ENCODE assay signal across 8 mouse cellular contexts in the genomic region with DNA sequence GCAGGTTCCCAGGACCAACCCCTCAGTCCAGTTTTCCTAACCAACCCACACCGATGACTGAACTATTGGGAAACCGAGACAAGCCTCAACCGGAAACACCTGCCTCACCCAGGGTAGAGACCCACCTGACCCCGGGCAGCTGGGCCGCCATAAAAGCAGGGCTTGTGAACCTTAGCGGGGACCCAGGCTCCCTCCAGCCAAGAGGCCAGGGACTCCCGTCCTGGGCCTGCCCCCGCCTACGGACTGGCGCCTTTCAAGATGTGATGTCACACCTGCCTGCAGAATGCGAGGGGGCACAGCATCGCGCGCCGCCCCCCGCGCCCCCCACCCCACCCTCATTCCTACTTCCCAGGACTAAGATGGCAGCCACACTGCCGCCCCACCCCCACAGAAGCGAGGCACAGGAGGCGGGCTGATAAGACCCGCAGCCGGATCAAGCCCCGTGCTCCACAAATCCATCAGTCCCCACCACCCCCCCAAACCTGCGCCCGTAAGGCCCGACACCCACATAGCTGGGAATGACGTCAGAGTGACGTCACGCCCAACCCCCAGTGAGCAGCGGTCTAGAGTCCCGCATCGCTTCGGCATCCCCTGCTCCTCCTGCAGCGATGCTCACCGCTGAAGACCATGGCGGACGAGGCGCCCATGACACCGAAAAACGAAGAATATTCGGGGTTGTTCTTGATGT. TPM values are rescaled to one million over a fixed set of nuclear protein-coding genes. Genes with fewer than 3 reads are reported as not detected.
DNase-seq lines count a peak whose midpoint lies in the region; ATAC-seq and TF ChIP-seq lines count a peak whose summit lies in the region.

No protein-coding gene starts in this region.

- H3K4me3 ChIP-seq in forebrain, embryonic 10.5 days = peak overlapping the region; percentile 96
- peak overlapping the region; percentile 85 for H3K4me3 ChIP-seq in heart, embryonic 15.5 days
- H3K4me3 ChIP-seq in lung, adult 2 months (replicated peaks; ENCODE audit: extremely low read depth, low read depth, low read length) = peak overlapping the region; percentile 87
- peak overlapping the region; percentile 75 for H3K4me3 ChIP-seq in neural tube, embryonic 15.5 days (replicated peaks)
- H3K4me3 ChIP-seq in thymus, adult 2 months (ENCODE audit: control insufficient read depth, insufficient read depth, low read length) = peak overlapping the region; percentile 83

- peak overlapping the region; percentile 98 for H3K27ac ChIP-seq in forebrain, embryonic 10.5 days
- peak overlapping the region; percentile 99 for H3K27ac ChIP-seq in heart, embryonic 15.5 days
- peak overlapping the region; percentile 99 for H3K27ac ChIP-seq in neural tube, embryonic 15.5 days (replicated peaks)
- H3K27ac ChIP-seq in thymus, adult 2 months (ENCODE audit: control insufficient read depth, insufficient read depth, low read length) = peak overlapping the region; percentile 65

- WGBS in forebrain, embryonic 10.5 days = under 1% methylated on average over 40 of the region's 41 CpGs
- under 1% methylated on average over 41 of the region's 41 CpGs for whole genome bisulfite sequencing in heart, embryonic 15.5 days
- under 1% methylated on average over 41 of the region's 41 CpGs for WGBS in lung, adult 2 months
- WGBS in neural tube, embryonic 15.5 days = 1% methylated on average over 38 of the region's 41 CpGs
- WGBS in thymus, adult 2 months = under 1% methylated on average over 41 of the region's 41 CpGs

- peaks cover 33% of the 10 kb centered on the region for H3K36me3 ChIP-seq in forebrain, embryonic 10.5 days (replicated peaks)
- H3K36me3 ChIP-seq in heart, embryonic 15.5 days = peaks cover 22% of the 10 kb centered on the region
- H3K36me3 ChIP-seq in neural tube, embryonic 15.5 days = peaks cover 13% of the 10 kb centered on the region
- peaks cover 6% of the 10 kb centered on the region; the same call in 1 of the 2 replicates for H3K36me3 ChIP-seq in thymus, adult 2 months (ENCODE audit: control insufficient read depth, insufficient read depth, low read length)

- peak overlapping the region; percentile 80 for H3K4me2 ChIP-seq in heart, embryonic 15.5 days
- H3K4me2 ChIP-seq in neural tube, embryonic 15.5 days = peak overlapping the region; percentile 80

- no peak for TF ChIP-seq CTCF in lung, adult 2 months (IDR thresholded peaks at IDR 0.05; ENCODE audit: insufficient read depth, low read length)
- peak; percentile 13; the same call in 1 of the 2 replicates for TF ChIP-seq CTCF in thymus, adult 2 months (IDR thresholded peaks at IDR 0.05; ENCODE audit: borderline replicate concordance, control insufficient read depth, extremely low read depth, insufficient read depth, low read length, poor library complexity)

- peak; percentile 54 for ATAC-seq in heart, embryonic 15.5 days (replicated peaks; ENCODE audit: insufficient number of reproducible peaks, insufficient read depth, low FRiP score, low read depth)
- ATAC-seq in neural tube, embryonic 15.5 days (ENCODE audit: low FRiP score) = peak; percentile 72

- H3K27me3 ChIP-seq in forebrain, embryonic 10.5 days (ENCODE audit: poor library complexity, severe bottlenecking) = no peaks in the 10 kb centered on the region
- no peaks in the 10 kb centered on the region for H3K27me3 ChIP-seq in heart, embryonic 15.5 days
- no peaks in the 10 kb centered on the region for H3K27me3 ChIP-seq in neural tube, embryonic 15.5 days (replicated peaks)
- no peaks in the 10 kb centered on the region for H3K27me3 ChIP-seq in thymus, adult 2 months (ENCODE audit: control insufficient read depth, insufficient read depth, low read length)

- H3K4me1 ChIP-seq in forebrain, embryonic 10.5 days = peaks cover 21% of the 10 kb centered on the region
- H3K4me1 ChIP-seq in heart, embryonic 15.5 days (replicated peaks) = peaks cover 34% of the 10 kb centered on the region
- peaks cover 3% of the 10 kb centered on the region; the same call in 1 of the 2 replicates for H3K4me1 ChIP-seq in lung, adult 2 months (ENCODE audit: control insufficient read depth, insufficient read depth, low read length)
- peaks cover 40% of the 10 kb centered on the region for H3K4me1 ChIP-seq in neural tube, embryonic 15.5 days
- H3K4me1 ChIP-seq in thymus, adult 2 months (replicated peaks; ENCODE audit: control insufficient read depth, insufficient read depth, low read length) = peaks cover 17% of the 10 kb centered on the region

- H3K9me3 ChIP-seq in forebrain, embryonic 10.5 days = no peaks in the 10 kb centered on the region
- H3K9me3 ChIP-seq in heart, embryonic 15.5 days (replicated peaks) = no peaks in the 10 kb centered on the region
- no peaks in the 10 kb centered on the region for H3K9me3 ChIP-seq in neural tube, embryonic 15.5 days (replicated peaks)

- H3K9ac ChIP-seq in heart, embryonic 15.5 days = peak overlapping the region; percentile 89
- H3K9ac ChIP-seq in neural tube, embryonic 15.5 days (replicated peaks) = peak overlapping the region; percentile 87

- no peak for TF ChIP-seq POLR2A in lung, adult 2 months (IDR thresholded peaks at IDR 0.05; ENCODE audit: borderline replicate concordance, extremely low read depth, low read depth, low read length)
- no peak for TF ChIP-seq POLR2A in thymus, adult 2 months (IDR thresholded peaks at IDR 0.05; ENCODE audit: control insufficient read depth, extremely low read depth, insufficient read depth, low read length, poor library complexity)

- DNase-seq in ES-CJ7 (ENCODE audit: low read depth, low spot score) = peak; percentile 72
- peak; percentile 62 for DNase-seq in c-Kit-negative CD71-positive TER-119-positive erythroid progenitor cells, embryonic 14.5 days (ENCODE audit: low read depth, low spot score)
- peak; percentile 72 for DNase-seq in forebrain, embryonic 10.5 days (ENCODE audit: extremely low spot score, low spot score)
- peak; percentile 69 to 79 for DNase-seq in kidney, postnatal 25 days
- peak; percentile 48 for DNase-seq in lung, adult 2 months
- peak; percentile 67 for DNase-seq in thymus, adult 2 months

RNA-seq across cellular contexts. Expression of gene Atp6v0c, which starts 0.8 kb away (rescaled TPM):
- polyA plus RNA-seq in forebrain, embryonic 10.5 days (2016; fragmentation: Nextera tagmentation; extraction: Ambion mirVana) = 419 and 421 TPM in 2 replicates
- 447 and 510 TPM in 2 replicates for polyA plus RNA-seq in heart, embryonic 15.5 days (2015; fragmentation: Nextera tagmentation; extraction: Ambion mirVana)
- polyA plus RNA-seq in lung, adult 2 months (2012; rRNA removed) = 880 and 1,077 TPM in 2 replicates
- polyA plus RNA-seq in neural tube, embryonic 15.5 days (2015; fragmentation: Nextera tagmentation; extraction: Ambion mirVana) = 1,457 and 1,659 TPM in 2 replicates
- polyA plus RNA-seq in thymus, adult 2 months (2012; rRNA removed) = 977 and 1,122 TPM in 2 replicates

RNA-seq across cellular contexts. Expression of gene Amdhd2, which starts 5.2 kb away (rescaled TPM):
- polyA plus RNA-seq in forebrain, embryonic 10.5 days (2016; fragmentation: Nextera tagmentation; extraction: Ambion mirVana) = 40.2 and 44.7 TPM in 2 replicates
- polyA plus RNA-seq in heart, embryonic 15.5 days (2015; fragmentation: Nextera tagmentation; extraction: Ambion mirVana) = 20.6 and 28.8 TPM in 2 replicates
- polyA plus RNA-seq in lung, adult 2 months (2012; rRNA removed) = 58.3 and 58.8 TPM in 2 replicates
- polyA plus RNA-seq in neural tube, embryonic 15.5 days (2015; fragmentation: Nextera tagmentation; extraction: Ambion mirVana) = 35.7 and 37.8 TPM in 2 replicates
- 48.2 and 57.6 TPM in 2 replicates for polyA plus RNA-seq in thymus, adult 2 months (2012; rRNA removed)

RNA-seq across cellular contexts. Expression of gene Pdpk1, which starts 18.0 kb away (rescaled TPM):
- 32.6 and 34.3 TPM in 2 replicates for polyA plus RNA-seq in forebrain, embryonic 10.5 days (2016; fragmentation: Nextera tagmentation; extraction: Ambion mirVana)
- 37.7 and 39.5 TPM in 2 replicates for polyA plus RNA-seq in heart, embryonic 15.5 days (2015; fragmentation: Nextera tagmentation; extraction: Ambion mirVana)
- polyA plus RNA-seq in lung, adult 2 months (2012; rRNA removed) = 16.4 and 19.8 TPM in 2 replicates
- 63.9 and 68.9 TPM in 2 replicates for polyA plus RNA-seq in neural tube, embryonic 15.5 days (2015; fragmentation: Nextera tagmentation; extraction: Ambion mirVana)
- 56.6 and 57.8 TPM in 2 replicates for polyA plus RNA-seq in thymus, adult 2 months (2012; rRNA removed)

RNA-seq across cellular contexts. Expression of gene Tbc1d24, which starts 36.6 kb away (rescaled TPM):
- 6.8 and 7.5 TPM in 2 replicates for polyA plus RNA-seq in forebrain, embryonic 10.5 days (2016; fragmentation: Nextera tagmentation; extraction: Ambion mirVana)
- polyA plus RNA-seq in heart, embryonic 15.5 days (2015; fragmentation: Nextera tagmentation; extraction: Ambion mirVana) = 3.6 and 3.8 TPM in 2 replicates
- polyA plus RNA-seq in lung, adult 2 months (2012; rRNA removed) = 13.9 and 30.2 TPM in 2 replicates
- 21.0 and 24.0 TPM in 2 replicates for polyA plus RNA-seq in neural tube, embryonic 15.5 days (2015; fragmentation: Nextera tagmentation; extraction: Ambion mirVana)
- polyA plus RNA-seq in thymus, adult 2 months (2012; rRNA removed) = 14.5 and 16.8 TPM in 2 replicates

RNA-seq across cellular contexts. Expression of gene Ntn3, which starts 40.6 kb away (rescaled TPM):
- 2.3 and 2.9 TPM in 2 replicates for polyA plus RNA-seq in forebrain, embryonic 10.5 days (2016; fragmentation: Nextera tagmentation; extraction: Ambion mirVana)
- polyA plus RNA-seq in heart, embryonic 15.5 days (2015; fragmentation: Nextera tagmentation; extraction: Ambion mirVana) = 1.9 and 2.9 TPM in 2 replicates
- 8.2 and 10.4 TPM in 2 replicates for polyA plus RNA-seq in lung, adult 2 months (2012; rRNA removed)
- 5.9 and 6.0 TPM in 2 replicates for polyA plus RNA-seq in neural tube, embryonic 15.5 days (2015; fragmentation: Nextera tagmentation; extraction: Ambion mirVana)
- polyA plus RNA-seq in thymus, adult 2 months (2012; rRNA removed) = 0.71 and 1.5 TPM in 2 replicates

Comparison
In these comparisons a context has a peak if more than half of its experiments do, and no peak if none do; other contexts are left out.
1. Peak in every context shown above with its lines: DNase-seq, ATAC-seq, H3K4me3 ChIP-seq and H3K27ac ChIP-seq.